Mouse (Mus musculus): ENCODE results near the gene Rcc1l. TPM values are rescaled to one million over a fixed set of nuclear protein-coding genes. Genes with fewer than 3 reads are reported as not detected.

Rcc1l gene
- polyA plus RNA-seq, 1 experiment from 2014 or later, result 17.6 TPM

DNA sequence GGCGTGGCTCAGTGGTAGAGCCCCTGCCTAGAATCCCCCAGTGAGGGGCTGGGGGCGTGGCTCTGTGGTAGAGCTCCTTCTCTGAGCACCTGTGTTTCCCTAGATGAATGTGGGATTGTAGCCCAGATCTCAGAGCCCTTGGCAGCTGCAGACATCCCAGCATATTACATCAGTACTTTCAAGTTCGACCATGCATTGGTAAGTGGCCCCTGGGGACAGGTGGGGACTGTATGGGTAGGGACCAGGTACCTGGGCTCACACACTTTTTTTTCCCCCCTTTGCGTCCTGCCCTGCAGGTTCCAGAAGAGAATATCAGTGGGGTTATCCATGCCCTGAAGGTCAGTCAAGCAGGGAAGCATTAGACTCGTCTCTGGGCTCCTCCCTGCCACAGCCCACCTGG, 38.6 kb downstream of the Rcc1l start:
- 82% methylated on average over 5 of the region's 5 CpGs for WGBS
- Histone ChIP-seq H3K27ac (replicated peaks) (no peak overlapping the region), H3K9me3 (ENCODE audit: control insufficient read depth, low read length) (no peaks in the 10 kb centered on the region), H3K9ac (ENCODE audit: low read length) (no peak overlapping the region), H3K4me2 (replicated peaks; ENCODE audit: low read depth) (no peak overlapping the region), H3K4me3 (ENCODE audit: low read depth, low read length) (no peak overlapping the region), H3K4me1 (replicated peaks; ENCODE audit: control insufficient read depth, insufficient read depth) (no peaks in the 10 kb centered on the region), H3K36me3 (ENCODE audit: control insufficient read depth, insufficient read depth, low read length) (no peaks in the 10 kb centered on the region), H3K27me3 (ENCODE audit: control insufficient read depth, insufficient read depth, low read length) (no peaks in the 10 kb centered on the region)
- no peak for DNase-seq (ENCODE audit: low spot score)
- no peak for TF ChIP-seq CTCF (IDR thresholded peaks at IDR 0.05; ENCODE audit: low read depth)
- TF ChIP-seq EP300 (optimal IDR thresholded peaks at IDR 0.05), result no peak
- no peak for ATAC-seq (ENCODE audit: low FRiP score, low TSS enrichment)

DNA sequence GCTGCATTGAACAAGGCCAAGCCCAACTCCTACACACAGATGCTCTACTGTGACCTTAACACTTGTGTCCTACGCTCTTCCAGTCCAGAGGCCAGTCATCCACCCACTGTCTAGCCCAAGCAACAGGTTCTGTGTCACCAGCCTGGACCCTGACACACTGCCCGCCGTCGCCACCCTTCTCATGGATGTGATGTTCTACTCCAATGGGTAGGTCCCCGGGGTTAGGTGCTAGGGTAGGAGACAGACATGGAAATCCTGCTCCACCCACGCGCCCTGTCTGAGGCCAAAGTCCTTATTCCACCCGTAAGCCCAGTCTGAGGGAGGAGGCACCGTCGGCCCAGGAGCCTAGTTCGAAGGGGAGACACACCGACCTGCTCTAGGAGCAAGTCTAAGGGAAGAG, 40.6 kb downstream of the Rcc1l start:
- H3K4me2 ChIP-seq (replicated peaks; ENCODE audit: low read depth), result no peak overlapping the region
- H3K9me3 ChIP-seq (ENCODE audit: control insufficient read depth, low read length), result no peaks in the 10 kb centered on the region
- H3K4me1 ChIP-seq (replicated peaks; ENCODE audit: control insufficient read depth, insufficient read depth), result no peaks in the 10 kb centered on the region
- no peak overlapping the region for H3K27ac ChIP-seq (replicated peaks)
- no peak for ATAC-seq (ENCODE audit: low FRiP score, low TSS enrichment)
- TF ChIP-seq EP300 (optimal IDR thresholded peaks at IDR 0.05) (no peak), CTCF (IDR thresholded peaks at IDR 0.05; ENCODE audit: low read depth) (no peak)
- no peak for DNase-seq (ENCODE audit: low spot score)
- H3K9ac ChIP-seq (ENCODE audit: low read length), result no peak overlapping the region
- 92% methylated on average over 12 of the region's 12 CpGs for WGBS
- H3K36me3 ChIP-seq (ENCODE audit: control insufficient read depth, insufficient read depth, low read length), result no peaks in the 10 kb centered on the region
- H3K4me3 ChIP-seq (ENCODE audit: low read depth, low read length), result no peak overlapping the region
- H3K27me3 ChIP-seq (ENCODE audit: control insufficient read depth, insufficient read depth, low read length), result no peaks in the 10 kb centered on the region

DNA sequence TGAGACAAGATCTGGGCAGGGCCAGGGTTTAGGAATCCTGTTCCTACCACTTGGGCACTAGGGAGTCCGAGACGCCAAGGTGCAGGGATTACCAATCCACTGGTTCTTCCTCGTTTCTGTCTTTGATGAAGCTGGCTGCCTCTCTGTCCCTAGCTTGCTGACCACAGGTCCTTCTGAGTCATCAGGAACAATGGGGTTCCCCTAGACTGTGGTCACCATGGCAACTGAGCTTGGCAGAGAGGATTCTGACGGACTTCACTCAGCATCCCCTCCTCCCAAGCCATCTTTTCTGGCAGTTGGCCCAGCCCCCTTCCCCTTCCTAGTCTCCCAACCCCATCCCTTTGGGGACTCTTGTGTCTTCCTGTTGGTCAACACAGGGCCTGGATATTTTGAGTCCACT, 45.0 kb downstream of the Rcc1l start:
- H3K27me3 ChIP-seq (ENCODE audit: control insufficient read depth, insufficient read depth, low read length), result no peaks in the 10 kb centered on the region
- no peak overlapping the region for H3K27ac ChIP-seq (replicated peaks)
- ATAC-seq (ENCODE audit: low FRiP score, low TSS enrichment), result no peak
- no peaks in the 10 kb centered on the region for H3K9me3 ChIP-seq (ENCODE audit: control insufficient read depth, low read length)
- TF ChIP-seq EP300 (optimal IDR thresholded peaks at IDR 0.05) (no peak), CTCF (IDR thresholded peaks at IDR 0.05; ENCODE audit: low read depth) (no peak)
- H3K9ac ChIP-seq (ENCODE audit: low read length), result no peak overlapping the region
- 33% methylated on average over 4 of the region's 4 CpGs for WGBS
- no peaks in the 10 kb centered on the region for H3K4me1 ChIP-seq (replicated peaks; ENCODE audit: control insufficient read depth, insufficient read depth)
- no peak overlapping the region for H3K4me3 ChIP-seq (ENCODE audit: low read depth, low read length)
- no peak for DNase-seq (ENCODE audit: low spot score)
- no peaks in the 10 kb centered on the region for H3K36me3 ChIP-seq (ENCODE audit: control insufficient read depth, insufficient read depth, low read length)
- H3K4me2 ChIP-seq (replicated peaks; ENCODE audit: low read depth), result no peak overlapping the region

DNA sequence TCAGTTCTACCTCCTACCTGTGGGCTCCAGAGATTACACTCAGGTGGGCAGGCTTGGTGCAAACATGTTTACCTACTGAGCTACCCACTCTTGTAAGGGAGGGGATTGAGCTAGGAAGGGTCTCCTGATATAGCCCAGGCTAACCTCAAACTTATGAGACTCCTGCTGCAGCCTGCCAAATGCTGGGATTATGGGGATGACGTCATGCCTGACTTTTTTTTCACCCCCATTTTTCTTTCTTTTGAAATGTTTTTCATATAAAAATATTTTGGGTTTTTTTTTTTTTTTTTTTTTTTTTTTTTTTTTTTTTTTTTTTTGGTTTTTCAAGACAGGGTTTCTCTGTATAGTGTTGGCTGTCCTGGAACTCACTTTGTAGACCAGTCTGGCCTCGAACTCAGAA, 50.3 kb downstream of the Rcc1l start:
- 74% methylated on average over 2 of the region's 2 CpGs for WGBS
- Histone ChIP-seq H3K4me1 (replicated peaks; ENCODE audit: control insufficient read depth, insufficient read depth) (no peaks in the 10 kb centered on the region), H3K9me3 (ENCODE audit: control insufficient read depth, low read length) (no peaks in the 10 kb centered on the region), H3K4me2 (replicated peaks; ENCODE audit: low read depth) (no peak overlapping the region), H3K4me3 (ENCODE audit: low read depth, low read length) (no peak overlapping the region), H3K36me3 (ENCODE audit: control insufficient read depth, insufficient read depth, low read length) (no peaks in the 10 kb centered on the region), H3K27ac (replicated peaks) (no peak overlapping the region), H3K9ac (ENCODE audit: low read length) (no peak overlapping the region), H3K27me3 (ENCODE audit: control insufficient read depth, insufficient read depth, low read length) (no peaks in the 10 kb centered on the region)
- ATAC-seq (ENCODE audit: low FRiP score, low TSS enrichment), result no peak
- TF ChIP-seq CTCF (IDR thresholded peaks at IDR 0.05; ENCODE audit: low read depth), result no peak
- no peak for DNase-seq (ENCODE audit: low spot score)

DNA sequence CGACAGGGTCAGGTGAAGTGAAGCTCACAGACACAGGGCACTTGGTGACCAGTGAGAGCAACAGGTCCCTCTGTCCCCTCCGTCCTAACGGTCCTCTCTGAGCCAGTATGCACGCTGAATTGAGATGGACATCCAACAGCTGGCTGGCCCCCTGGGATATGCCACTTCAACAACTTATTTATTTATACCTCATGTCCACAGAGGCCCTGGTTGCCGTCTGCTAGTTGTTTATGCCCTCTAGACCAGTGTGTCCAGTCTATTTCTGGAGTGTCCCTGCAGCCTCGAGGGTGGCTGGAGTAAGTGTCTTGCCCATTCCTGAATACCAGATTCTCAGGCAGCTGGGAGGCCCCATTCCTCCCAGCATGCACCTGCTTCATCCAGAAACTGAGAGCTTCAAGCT, 52.7 kb downstream of the Rcc1l start:
- ATAC-seq (ENCODE audit: low FRiP score, low TSS enrichment) (no peak), DNase-seq (ENCODE audit: low spot score) (no peak)
- no peaks in the 10 kb centered on the region for H3K36me3 ChIP-seq (ENCODE audit: control insufficient read depth, insufficient read depth, low read length)
- TF ChIP-seq EP300 (optimal IDR thresholded peaks at IDR 0.05), result no peak
- no peak for TF ChIP-seq CTCF (IDR thresholded peaks at IDR 0.05; ENCODE audit: low read depth)
- H3K27me3 ChIP-seq (ENCODE audit: control insufficient read depth, insufficient read depth, low read length), result no peaks in the 10 kb centered on the region
- no peak overlapping the region for H3K4me3 ChIP-seq (ENCODE audit: low read depth, low read length)
- no peak overlapping the region for H3K4me2 ChIP-seq (replicated peaks; ENCODE audit: low read depth)
- no peaks in the 10 kb centered on the region for H3K9me3 ChIP-seq (ENCODE audit: control insufficient read depth, low read length)
- H3K27ac ChIP-seq (replicated peaks), result no peak overlapping the region
- H3K9ac ChIP-seq (ENCODE audit: low read length), result no peak overlapping the region
- 61% methylated on average over 6 of the region's 6 CpGs for WGBS
- no peaks in the 10 kb centered on the region; the same call in 1 of the 2 replicates for H3K4me1 ChIP-seq (replicated peaks; ENCODE audit: control insufficient read depth, insufficient read depth)

DNA sequence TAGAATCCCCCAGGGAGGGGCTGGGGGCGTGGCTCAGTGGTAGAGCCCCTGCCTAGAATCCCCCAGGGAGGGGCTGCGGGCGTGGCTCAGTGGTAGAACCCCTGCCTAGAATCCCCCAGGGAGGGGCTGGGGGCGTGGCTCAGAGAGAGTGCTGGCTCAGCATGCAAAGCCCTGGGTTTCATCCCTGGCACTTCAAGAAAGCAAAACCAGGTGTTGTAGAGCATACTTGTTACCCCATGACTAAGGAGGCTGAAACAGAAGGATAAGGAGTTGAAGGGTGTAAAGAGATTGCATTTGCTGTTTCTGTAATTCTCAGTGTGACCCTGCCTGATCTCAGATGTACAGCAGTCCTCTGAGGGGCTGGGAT, 54.7 kb downstream of the Rcc1l start:
- no peak for DNase-seq (ENCODE audit: low spot score)
- H3K4me3 ChIP-seq (ENCODE audit: low read depth, low read length), result no peak overlapping the region
- H3K4me2 ChIP-seq (replicated peaks; ENCODE audit: low read depth), result no peak overlapping the region
- TF ChIP-seq CTCF (IDR thresholded peaks at IDR 0.05; ENCODE audit: low read depth) (no peak), EP300 (optimal IDR thresholded peaks at IDR 0.05) (no peak)
- ATAC-seq (ENCODE audit: low FRiP score, low TSS enrichment), result no peak
- H3K4me1 ChIP-seq (replicated peaks; ENCODE audit: control insufficient read depth, insufficient read depth), result no peaks in the 10 kb centered on the region; the same call in 1 of the 2 replicates
- WGBS, result 70% methylated on average over 4 of the region's 4 CpGs
- no peaks in the 10 kb centered on the region for H3K36me3 ChIP-seq (ENCODE audit: control insufficient read depth, insufficient read depth, low read length)
- no peaks in the 10 kb centered on the region for H3K27me3 ChIP-seq (ENCODE audit: control insufficient read depth, insufficient read depth, low read length)
- no peaks in the 10 kb centered on the region for H3K9me3 ChIP-seq (ENCODE audit: control insufficient read depth, low read length)
- no peak overlapping the region for H3K9ac ChIP-seq (ENCODE audit: low read length)
- no peak overlapping the region for H3K27ac ChIP-seq (replicated peaks)
